Mouse (Mus musculus) forebrain, postnatal 0 days (tissue): ENCODE measurements around the gene Glra2. TPM values are rescaled to one million over a fixed set of nuclear protein-coding genes. Genes with fewer than 3 reads are reported as not detected.
"Not testable (repeated sequence)": the region's sequence is repeated elsewhere in the genome, so short reads cannot be mapped to it uniquely, and the experiment has no call there.

Experiments
- ATAC-seq: fragments of 200-750 bp; cut with Nextera tagmentation; 2 replicates; pipeline ENCODE4 v1.8.0; 2017; ENCODE audit warnings: mild to moderate bottlenecking, moderate library complexity
- DNase-seq: peaks from one replicate; pipeline ENCODE4 v3.0.0-alpha.2; 2015
- H3K27ac ChIP-seq: fragments of 300-500 bp; sonication (generic); 2 replicates; pipeline ENCODE4 v1.5.1; 2014; ENCODE audit warnings: low read depth, mild to moderate bottlenecking, antibody characterized with exemption, low read length, moderate library complexity, mixed read lengths
- H3K27me3 ChIP-seq: fragments of 300-500 bp; sonication (generic); 2 replicates; pipeline ENCODE4 v1.6.1; 2014; ENCODE audit warnings: mild to moderate bottlenecking, low read length, mixed read lengths; ENCODE audit not compliant: insufficient read depth
- H3K36me3 ChIP-seq: fragments of 300-500 bp; sonication (generic); 2 replicates; pipeline ENCODE4 v1.6.1; 2014; ENCODE audit warnings: mild to moderate bottlenecking, moderate library complexity; ENCODE audit not compliant: insufficient read depth
- H3K4me1 ChIP-seq: fragments of 300-500 bp; sonication (generic); 2 replicates; pipeline ENCODE4 v1.6.1; 2014; ENCODE audit warnings: antibody characterized with exemption; ENCODE audit not compliant: insufficient read depth
- H3K4me2 ChIP-seq: fragments of 300-500 bp; sonication (generic); 2 replicates; pipeline ENCODE4 v1.6.1; 2014; ENCODE audit warnings: low read depth, mild to moderate bottlenecking, moderate library complexity
- H3K4me3 ChIP-seq: fragments of 300-500 bp; sonication (generic); 2 replicates; pipeline ENCODE4 v1.5.1; 2014; ENCODE audit warnings: low read depth, low read length, mixed read lengths
- H3K9ac ChIP-seq: fragments of 300-500 bp; sonication (generic); 2 replicates; pipeline ENCODE4 v1.6.1; 2014; ENCODE audit warnings: mild to moderate bottlenecking
- H3K9me3 ChIP-seq: fragments of 300-500 bp; sonication (generic); 2 replicates; pipeline ENCODE4 v1.6.1; 2016; ENCODE audit warnings: low read length
- CTCF ChIP-seq: sonication (generic); IDR thresholded peaks from 2 replicates; pipeline ENCODE4 v1.5.1; 2016; ENCODE audit warnings: antibody characterized with exemption, control low read depth, low read depth
- WGBS: fragments of 180-500 bp; shearing (Covaris S2); extraction: QIAGEN DNeasy Blood & Tissue Kit; methylation state at CpG from one replicate; pipeline ENCODE4 v1.1.7; 2014; 5-methylcytosine and 5-hydroxymethylcytosine counted together
- polyA plus RNA-seq: library from polyadenylated mRNA; unstranded; fragments of >200 nt; fragmentation: Nextera tagmentation; extraction: Ambion mirVana; gene quantifications from 2 replicates; pipeline ENCODE4 v1.2.1, GENCODE M21; 2015
- total RNA-seq: library from RNA; depleted of rRNA; stranded (reverse); fragments of >200 nt; gene quantifications from 2 replicates; pipeline ENCODE4 v1.2.3, GENCODE M21; 2014; rRNA removed

Gene Glra2
- total RNA-seq (99.8 and 108 TPM in 2 replicates), polyA plus RNA-seq (23.3 and 47.6 TPM in 2 replicates)

DNA sequence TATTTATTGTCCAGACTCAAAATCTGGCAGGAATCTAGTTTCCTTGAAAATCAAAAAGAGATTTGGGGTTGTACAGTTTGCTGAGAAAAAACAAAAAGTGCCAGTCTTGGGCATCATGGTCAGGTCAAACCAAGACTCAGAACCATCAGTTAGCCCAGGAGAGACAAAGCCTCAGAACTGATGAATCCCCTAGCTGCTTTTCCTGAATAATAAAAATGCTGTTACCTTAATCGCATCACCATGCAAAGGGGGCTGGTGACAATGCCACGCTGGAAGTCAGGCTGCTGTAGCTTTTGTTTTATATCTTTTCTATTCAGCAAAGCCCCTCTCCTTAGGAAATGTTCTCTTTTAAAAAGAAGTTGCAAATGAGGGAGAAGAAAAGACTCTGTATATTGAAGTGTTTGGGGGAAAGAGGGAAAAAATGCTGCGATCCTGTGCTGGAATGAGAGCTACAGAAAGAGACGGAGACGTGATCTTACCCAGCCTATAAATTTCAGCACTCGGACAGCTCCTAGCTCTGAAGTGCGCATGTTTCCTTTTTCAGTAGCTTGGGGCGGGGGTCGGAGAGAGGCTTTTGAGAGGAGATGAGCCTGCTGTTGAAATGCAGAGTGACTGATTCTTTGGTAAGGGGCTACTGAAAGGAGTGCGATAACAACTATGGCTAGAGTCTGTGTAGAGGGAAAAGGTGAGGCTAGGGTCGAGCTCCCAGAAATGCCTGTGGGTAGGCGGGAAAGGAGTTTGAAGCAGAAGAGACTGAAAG lies at the start of gene Glra2:
Gene Glra2 (minus strand): TSS at position 455 of the 760 bp plus-strand sequence.
- no peak for TF ChIP-seq CTCF
- Histone ChIP-seq H3K4me1 (no peaks in the 10 kb centered on the region), H3K36me3 (no peaks in the 10 kb centered on the region), H3K4me3 (peak within 1 kb of the TSS; percentile 36), H3K9ac (peak within 1 kb of the TSS; percentile 39), H3K9me3 (no peaks in the 10 kb centered on the region), H3K27me3 (no peaks in the 10 kb centered on the region), H3K4me2 (peak within 1 kb of the TSS; percentile 52), H3K27ac (peak within 1 kb of the TSS; percentile 40; the same call in 1 of the 2 replicates)
- DNase-seq (peak; percentile 68), ATAC-seq (peak; percentile 72)
- WGBS: 22% methylated on average over 12 of the region's 12 CpGs

DNA sequence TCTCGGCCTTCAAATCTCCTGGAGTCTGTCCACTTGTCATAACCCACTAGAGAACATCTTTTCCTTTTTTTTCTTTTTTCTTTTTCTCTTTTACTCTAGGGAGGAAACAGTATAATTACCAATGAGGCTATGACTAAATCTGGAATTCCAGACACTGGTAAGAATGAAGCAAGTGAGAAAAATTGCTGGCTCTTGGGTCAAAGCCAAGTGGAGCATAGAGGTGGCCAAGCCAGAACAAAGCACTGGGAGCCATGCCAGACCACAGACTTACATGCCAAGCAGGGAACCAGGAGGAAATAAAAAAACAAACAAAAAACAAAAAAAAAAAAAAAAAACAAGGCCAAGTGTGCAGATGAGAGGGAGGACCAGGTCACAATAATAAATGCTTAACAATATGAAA lies 35.6 kb upstream of the Glra2 start:
- 50% methylated on average over 1 of the region's 1 CpGs for WGBS
- no peaks in the 10 kb centered on the region for H3K36me3 ChIP-seq
- DNase-seq: peak; percentile 12
- no peaks in the 10 kb centered on the region for H3K9me3 ChIP-seq
- TF ChIP-seq CTCF: no peak
- H3K27me3 ChIP-seq: no peaks in the 10 kb centered on the region
- no peak for ATAC-seq
- H3K4me3 ChIP-seq: no peak overlapping the region
- H3K4me1 ChIP-seq: no peaks in the 10 kb centered on the region
- no peak overlapping the region for H3K9ac ChIP-seq
- no peak overlapping the region for H3K27ac ChIP-seq
- no peak overlapping the region for H3K4me2 ChIP-seq

DNA sequence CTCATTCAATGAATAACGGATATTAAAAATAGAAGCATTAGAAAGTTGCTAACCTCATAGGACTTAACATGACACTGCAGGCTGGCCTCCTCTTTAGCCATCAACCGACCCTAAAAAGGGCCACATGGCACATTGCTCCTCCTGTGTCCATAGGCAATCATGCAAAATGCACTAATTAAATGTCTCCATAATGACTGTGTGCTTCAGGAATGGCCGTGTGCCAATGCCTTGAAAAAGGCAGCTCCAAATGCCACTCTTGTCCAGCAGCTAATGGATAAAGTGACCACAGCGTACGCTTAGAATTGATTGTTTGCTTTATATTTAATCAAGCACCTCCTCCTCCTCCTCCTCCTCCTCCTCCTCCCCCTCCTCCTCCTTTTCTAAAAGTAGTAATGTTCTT lies 17.4 kb upstream of the Glra2 start:
- 57% methylated on average over 5 of the region's 5 CpGs for WGBS
- no peak for DNase-seq
- H3K9me3 ChIP-seq: no peaks in the 10 kb centered on the region
- no peak for TF ChIP-seq CTCF
- no peaks in the 10 kb centered on the region for H3K36me3 ChIP-seq
- H3K4me3 ChIP-seq: no peak overlapping the region
- H3K27ac ChIP-seq: no peak overlapping the region
- no peaks in the 10 kb centered on the region for H3K27me3 ChIP-seq
- no peak overlapping the region for H3K4me2 ChIP-seq
- no peaks in the 10 kb centered on the region for H3K4me1 ChIP-seq
- no peak for ATAC-seq
- H3K9ac ChIP-seq: no peak overlapping the region

DNA sequence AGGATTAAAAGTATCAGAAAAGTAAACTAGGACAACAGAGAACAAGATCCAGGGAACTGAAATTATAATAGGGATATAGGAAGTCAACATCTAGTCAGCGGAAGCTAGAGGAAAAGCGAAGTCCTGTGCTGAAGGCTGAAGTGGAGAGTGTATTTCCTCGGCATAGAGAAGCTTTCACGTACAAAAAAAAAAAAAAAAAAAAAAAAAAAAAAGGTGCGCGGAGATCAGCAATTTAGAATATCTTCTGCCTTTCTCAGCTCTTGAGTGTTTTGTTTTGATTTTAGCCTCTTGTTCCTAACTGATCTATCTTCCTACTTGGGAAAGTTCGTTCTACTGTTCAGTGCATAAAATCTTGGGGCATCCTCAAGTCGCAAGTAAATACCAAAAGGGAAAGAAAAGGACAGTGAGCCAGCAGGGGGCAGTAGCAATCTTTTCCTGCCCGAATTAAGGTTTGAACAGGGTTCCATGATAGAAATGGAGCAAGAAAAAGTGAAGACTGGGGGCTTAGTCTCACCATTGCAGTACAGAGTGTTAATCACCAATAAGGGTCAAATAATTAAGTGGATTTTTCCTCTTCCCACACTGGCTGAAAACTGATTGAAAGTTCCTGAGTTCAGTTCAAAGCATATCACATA lies 623 bp upstream of the Glra2 start:
- H3K27ac ChIP-seq: no peak overlapping the region
- H3K4me1 ChIP-seq: no peaks in the 10 kb centered on the region
- ATAC-seq: peak; percentile 48
- peak overlapping the region; percentile 36 for H3K4me3 ChIP-seq
- H3K36me3 ChIP-seq: no peaks in the 10 kb centered on the region
- peak; percentile 72 for TF ChIP-seq CTCF
- H3K27me3 ChIP-seq: no peaks in the 10 kb centered on the region
- DNase-seq: peak; percentile 84
- 23% methylated on average over 9 of the region's 9 CpGs for WGBS
- H3K9me3 ChIP-seq: no peaks in the 10 kb centered on the region
- H3K9ac ChIP-seq: no peak overlapping the region
- peak overlapping the region; percentile 52 for H3K4me2 ChIP-seq

DNA sequence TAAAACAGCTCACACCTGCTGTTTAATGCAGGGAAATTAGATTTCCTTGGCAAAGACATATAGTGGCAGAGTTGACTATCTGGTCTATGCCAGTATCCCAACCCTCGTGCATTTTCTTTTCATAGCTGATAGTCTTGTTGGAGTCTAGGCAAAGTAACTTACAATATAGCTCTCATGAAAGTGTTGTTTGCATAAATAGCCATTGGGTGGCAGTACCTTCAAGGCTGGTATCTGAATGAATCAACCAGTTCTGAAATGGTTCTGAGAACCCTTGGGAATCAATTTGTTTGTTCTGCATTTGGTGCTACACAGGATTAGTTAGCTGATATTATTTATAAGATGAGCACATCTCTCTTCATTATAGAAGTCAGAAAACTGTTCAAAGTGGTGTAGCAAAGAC lies 133.6 kb downstream of the Glra2 start:
- Histone ChIP-seq H3K4me1 (no peaks in the 10 kb centered on the region), H3K4me2 (no peak overlapping the region), H3K9ac (no peak overlapping the region), H3K27me3 (no peaks in the 10 kb centered on the region), H3K4me3 (no peak overlapping the region), H3K27ac (no peak overlapping the region), H3K36me3 (no peaks in the 10 kb centered on the region), H3K9me3 (no peaks in the 10 kb centered on the region)
- peak; percentile 25 for DNase-seq
- TF ChIP-seq CTCF: peak; percentile 56
- ATAC-seq: no peak
- WGBS: 50% methylated on average over 1 of the region's 1 CpGs

DNA sequence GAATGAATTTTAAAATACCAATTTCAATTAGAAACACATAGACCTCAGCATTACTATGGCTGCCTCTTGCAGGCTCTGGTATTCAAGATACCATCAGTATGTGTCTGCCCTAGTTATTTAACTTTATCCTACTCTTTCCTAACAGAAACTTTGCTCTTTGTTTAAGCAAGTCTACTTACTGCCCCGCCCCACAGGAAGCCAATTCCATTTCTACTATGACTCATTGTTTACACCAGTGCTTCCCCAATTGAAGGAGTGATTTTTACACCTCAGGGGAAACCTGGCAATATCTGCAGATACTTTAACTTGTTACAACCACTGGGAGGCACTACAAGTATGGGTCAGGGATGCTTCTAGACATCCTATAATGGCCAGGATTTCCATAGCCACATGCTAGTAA lies 136.0 kb downstream of the Glra2 start:
- no peaks in the 10 kb centered on the region for H3K27me3 ChIP-seq
- H3K27ac ChIP-seq: no peak overlapping the region
- DNase-seq: no peak
- no peaks in the 10 kb centered on the region for H3K9me3 ChIP-seq
- H3K9ac ChIP-seq: no peak overlapping the region
- H3K36me3 ChIP-seq: no peaks in the 10 kb centered on the region
- no peak overlapping the region for H3K4me3 ChIP-seq
- no peak overlapping the region for H3K4me2 ChIP-seq
- no peak for TF ChIP-seq CTCF
- 45% methylated on average over 1 of the region's 1 CpGs for WGBS
- no peaks in the 10 kb centered on the region for H3K4me1 ChIP-seq
- ATAC-seq: no peak

DNA sequence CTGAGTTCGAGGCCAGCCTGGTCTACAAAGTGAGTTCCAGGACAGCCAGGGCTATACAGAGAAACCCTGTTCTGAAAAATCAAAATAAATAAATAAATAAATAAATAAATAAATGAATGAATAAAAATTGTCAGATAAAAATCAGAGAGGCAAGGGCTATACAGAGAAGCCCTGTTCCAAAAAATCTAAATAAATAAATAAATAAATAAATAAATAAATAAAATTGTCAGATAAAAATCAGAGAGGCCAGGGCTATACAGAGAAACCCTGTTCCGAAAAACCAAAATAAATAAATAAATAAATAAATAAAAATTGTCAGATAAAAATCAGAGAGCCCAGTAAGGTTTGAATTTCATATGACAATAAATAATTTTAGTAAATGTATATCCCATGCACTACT lies 144.2 kb downstream of the Glra2 start:
- ATAC-seq, H3K36me3 ChIP-seq, H3K4me2 ChIP-seq, H3K27me3 ChIP-seq, H3K4me3 ChIP-seq, H3K27ac ChIP-seq, H3K4me1 ChIP-seq, H3K9me3 ChIP-seq, DNase-seq, H3K9ac ChIP-seq: not testable (repeated sequence)
- 93% methylated on average over 2 of the region's 2 CpGs for WGBS
